Mouse (Mus musculus): ENCODE results near the gene Sema6d. TPM values are rescaled to one million over a fixed set of nuclear protein-coding genes. Genes with fewer than 3 reads are reported as not detected.

The Sema6d gene
- polyA plus RNA-seq, 2 experiments: 12.9 to 19.1 TPM

- Histone ChIP-seq H3K27me3 (ENCODE audit: control insufficient read depth, insufficient read depth, low read length) (no peaks in the 10 kb centered on the region), H3K4me3 (replicated peaks; ENCODE audit: low read length) (no peak overlapping the region), H3K27ac (replicated peaks; ENCODE audit: low read depth, low read length) (no peak overlapping the region), H3K4me1 (ENCODE audit: control insufficient read depth, insufficient read depth, low read length) (no peaks in the 10 kb centered on the region), H3K9me3 (ENCODE audit: control insufficient read depth, low read length) (no peaks in the 10 kb centered on the region), H3K9ac (ENCODE audit: low read depth, low read length, severe bottlenecking) (no peak overlapping the region), H3K4me2 (replicated peaks; ENCODE audit: low read depth, low read length, severe bottlenecking) (no peak overlapping the region), H3K36me3 (ENCODE audit: control insufficient read depth, insufficient read depth, low read length) (peaks cover 15% of the 10 kb centered on the region; the same call in 1 of the 2 replicates)
- ATAC-seq (ENCODE audit: low FRiP score, low read depth) (no peak), DNase-seq (ENCODE audit: low spot score) (no peak)
- no peak for TF ChIP-seq POLR2A (IDR thresholded peaks at IDR 0.05; ENCODE audit: borderline replicate concordance, extremely low read depth, insufficient read depth, insufficient read length)
- WGBS: 89% methylated on average over 14 of the region's 14 CpGs
These were observed 568.6 kb downstream of the Sema6d start for GRCm38 (mm10) chr2:124658374-124658773.

GRCm38 (mm10) chr2:124659601-124660000, 569.8 kb downstream of the Sema6d start:
- Histone ChIP-seq H3K4me3 (replicated peaks; ENCODE audit: low read length) (no peak overlapping the region), H3K4me1 (ENCODE audit: control insufficient read depth, insufficient read depth, low read length) (no peaks in the 10 kb centered on the region), H3K36me3 (ENCODE audit: control insufficient read depth, insufficient read depth, low read length) (peaks cover 25% of the 10 kb centered on the region), H3K9me3 (ENCODE audit: control insufficient read depth, low read length) (no peaks in the 10 kb centered on the region), H3K27me3 (ENCODE audit: control insufficient read depth, insufficient read depth, low read length) (no peaks in the 10 kb centered on the region), H3K9ac (ENCODE audit: low read depth, low read length, severe bottlenecking) (no peak overlapping the region), H3K27ac (replicated peaks; ENCODE audit: low read depth, low read length) (no peak overlapping the region), H3K4me2 (replicated peaks; ENCODE audit: low read depth, low read length, severe bottlenecking) (no peak overlapping the region)
- ATAC-seq (ENCODE audit: low FRiP score, low read depth) (no peak), DNase-seq (ENCODE audit: low spot score) (no peak)
- WGBS: 93% methylated on average over 13 of the region's 13 CpGs
- TF ChIP-seq POLR2A (IDR thresholded peaks at IDR 0.05; ENCODE audit: borderline replicate concordance, extremely low read depth, insufficient read depth, insufficient read length): no peak

GRCm38 (mm10) chr2:124660686-124661085, 570.9 kb downstream of the Sema6d start:
- H3K4me1 ChIP-seq (ENCODE audit: control insufficient read depth, insufficient read depth, low read length): no peaks in the 10 kb centered on the region
- no peak for ATAC-seq (ENCODE audit: low FRiP score, low read depth)
- no peak overlapping the region for H3K4me3 ChIP-seq (replicated peaks; ENCODE audit: low read length)
- H3K27me3 ChIP-seq (ENCODE audit: control insufficient read depth, insufficient read depth, low read length): no peaks in the 10 kb centered on the region
- TF ChIP-seq POLR2A (IDR thresholded peaks at IDR 0.05; ENCODE audit: borderline replicate concordance, extremely low read depth, insufficient read depth, insufficient read length): no peak
- 82% methylated on average over 5 of the region's 5 CpGs for WGBS
- no peak overlapping the region for H3K27ac ChIP-seq (replicated peaks; ENCODE audit: low read depth, low read length)
- H3K9ac ChIP-seq (ENCODE audit: low read depth, low read length, severe bottlenecking): no peak overlapping the region
- H3K36me3 ChIP-seq (ENCODE audit: control insufficient read depth, insufficient read depth, low read length): peaks cover 29% of the 10 kb centered on the region
- DNase-seq (ENCODE audit: low spot score): no peak
- H3K4me2 ChIP-seq (replicated peaks; ENCODE audit: low read depth, low read length, severe bottlenecking): no peak overlapping the region
- H3K9me3 ChIP-seq (ENCODE audit: control insufficient read depth, low read length): no peaks in the 10 kb centered on the region

GRCm38 (mm10) chr2:124661316-124661715, 571.5 kb downstream of the Sema6d start:
- Histone ChIP-seq H3K9ac (ENCODE audit: low read depth, low read length, severe bottlenecking) (no peak overlapping the region), H3K4me1 (ENCODE audit: control insufficient read depth, insufficient read depth, low read length) (no peaks in the 10 kb centered on the region), H3K9me3 (ENCODE audit: control insufficient read depth, low read length) (no peaks in the 10 kb centered on the region), H3K27me3 (ENCODE audit: control insufficient read depth, insufficient read depth, low read length) (no peaks in the 10 kb centered on the region), H3K4me2 (replicated peaks; ENCODE audit: low read depth, low read length, severe bottlenecking) (no peak overlapping the region), H3K27ac (replicated peaks; ENCODE audit: low read depth, low read length) (no peak overlapping the region), H3K4me3 (replicated peaks; ENCODE audit: low read length) (no peak overlapping the region), H3K36me3 (ENCODE audit: control insufficient read depth, insufficient read depth, low read length) (peaks cover 29% of the 10 kb centered on the region)
- DNase-seq (ENCODE audit: low spot score): no peak
- ATAC-seq (ENCODE audit: low FRiP score, low read depth): no peak
- WGBS: 95% methylated on average over 9 of the region's 9 CpGs
- TF ChIP-seq POLR2A (IDR thresholded peaks at IDR 0.05; ENCODE audit: borderline replicate concordance, extremely low read depth, insufficient read depth, insufficient read length): no peak

- no peak overlapping the region for H3K4me3 ChIP-seq (replicated peaks; ENCODE audit: low read length)
- DNase-seq (ENCODE audit: low spot score) (no peak), ATAC-seq (ENCODE audit: low FRiP score, low read depth) (no peak)
- whole genome bisulfite sequencing: 45% methylated on average over 5 of the region's 5 CpGs
- no peaks in the 10 kb centered on the region for H3K4me1 ChIP-seq (ENCODE audit: control insufficient read depth, insufficient read depth, low read length)
- no peak overlapping the region for H3K27ac ChIP-seq (replicated peaks; ENCODE audit: low read depth, low read length)
- no peaks in the 10 kb centered on the region for H3K9me3 ChIP-seq (ENCODE audit: control insufficient read depth, low read length)
- H3K36me3 ChIP-seq (ENCODE audit: control insufficient read depth, insufficient read depth, low read length): peaks cover 26% of the 10 kb centered on the region
- H3K4me2 ChIP-seq (replicated peaks; ENCODE audit: low read depth, low read length, severe bottlenecking): no peak overlapping the region
- no peak overlapping the region for H3K9ac ChIP-seq (ENCODE audit: low read depth, low read length, severe bottlenecking)
- no peaks in the 10 kb centered on the region for H3K27me3 ChIP-seq (ENCODE audit: control insufficient read depth, insufficient read depth, low read length)
- TF ChIP-seq POLR2A (IDR thresholded peaks at IDR 0.05; ENCODE audit: borderline replicate concordance, extremely low read depth, insufficient read depth, insufficient read length): no peak
These were observed 572.5 kb downstream of the Sema6d start for GRCm38 (mm10) chr2:124662257-124662656.

GRCm38 (mm10) chr2:124664191-124664590, 574.4 kb downstream of the Sema6d start:
- Histone ChIP-seq H3K4me1 (ENCODE audit: control insufficient read depth, insufficient read depth, low read length) (no peaks in the 10 kb centered on the region), H3K4me2 (replicated peaks; ENCODE audit: low read depth, low read length, severe bottlenecking) (no peak overlapping the region), H3K9me3 (ENCODE audit: control insufficient read depth, low read length) (no peaks in the 10 kb centered on the region), H3K4me3 (replicated peaks; ENCODE audit: low read length) (no peak overlapping the region), H3K27me3 (ENCODE audit: control insufficient read depth, insufficient read depth, low read length) (no peaks in the 10 kb centered on the region), H3K9ac (ENCODE audit: low read depth, low read length, severe bottlenecking) (no peak overlapping the region), H3K27ac (replicated peaks; ENCODE audit: low read depth, low read length) (no peak overlapping the region), H3K36me3 (ENCODE audit: control insufficient read depth, insufficient read depth, low read length) (peaks cover 19% of the 10 kb centered on the region)
- ATAC-seq (ENCODE audit: low FRiP score, low read depth) (no peak), DNase-seq (ENCODE audit: low spot score) (no peak)
- 93% methylated on average over 16 of the region's 16 CpGs for WGBS
- no peak for TF ChIP-seq POLR2A (IDR thresholded peaks at IDR 0.05; ENCODE audit: borderline replicate concordance, extremely low read depth, insufficient read depth, insufficient read length)

All from limb, embryonic 14.5 days (tissue).